Mouse (Mus musculus): ENCODE measurements at regions not wholly inside any gene's neighbourhood (a gene's known extent, or its start where the extent isn't known, plus 50 kb on each side); places are given as distances from the start of the nearest gene placed in this dataset.

GRCm38 (mm10) chrX:158920217-158920616 lies 289.9 kb upstream of the Rps6ka3 start:
- H3K27me3 ChIP-seq, result peaks cover 31% of the 10 kb centered on the region

GRCm38 (mm10) chrX:158921424-158921823 lies 288.7 kb upstream of the Rps6ka3 start:
- no peak for ATAC-seq (ENCODE audit: insufficient number of reproducible peaks, insufficient read depth, low FRiP score, low TSS enrichment, low read depth)

More at GRCm38 (mm10) chrX:158920217-158920616, 289.9 kb upstream of the Rps6ka3 start:
- Histone ChIP-seq H3K36me3 (no peaks in the 10 kb centered on the region), H3K9ac (replicated peaks) (no peak overlapping the region), H3K4me2 (no peak overlapping the region), H3K4me1 (replicated peaks) (peaks cover 7% of the 10 kb centered on the region), H3K4me3 (replicated peaks) (no peak overlapping the region), H3K27ac (no peak overlapping the region), H3K9me3 (no peaks in the 10 kb centered on the region)
- ATAC-seq (ENCODE audit: insufficient number of reproducible peaks, insufficient read depth, low FRiP score, low TSS enrichment, low read depth), result no peak
- WGBS, result 44% methylated on average over 3 of the region's 3 CpGs

GRCm38 (mm10) chrX:158921838-158922450 lies 288.2 kb upstream of the Rps6ka3 start:
- no peak overlapping the region for H3K9ac ChIP-seq (replicated peaks)
- ATAC-seq (ENCODE audit: insufficient number of reproducible peaks, insufficient read depth, low FRiP score, low TSS enrichment, low read depth), result no peak
- WGBS, result 29% methylated on average over 14 of the region's 14 CpGs
- H3K9me3 ChIP-seq, result no peaks in the 10 kb centered on the region
- no peak overlapping the region for H3K27ac ChIP-seq
- H3K4me2 ChIP-seq, result no peak overlapping the region
- no peaks in the 10 kb centered on the region for H3K36me3 ChIP-seq
- no peak overlapping the region for H3K4me3 ChIP-seq (replicated peaks)
- H3K27me3 ChIP-seq, result peaks cover 29% of the 10 kb centered on the region
- H3K4me1 ChIP-seq (replicated peaks), result peaks cover 7% of the 10 kb centered on the region

More at GRCm38 (mm10) chrX:158921424-158921823, 288.7 kb upstream of the Rps6ka3 start:
- H3K9ac ChIP-seq (replicated peaks), result no peak overlapping the region
- H3K4me1 ChIP-seq (replicated peaks), result peaks cover 7% of the 10 kb centered on the region
- H3K9me3 ChIP-seq, result no peaks in the 10 kb centered on the region
- H3K36me3 ChIP-seq, result no peaks in the 10 kb centered on the region
- H3K4me2 ChIP-seq, result no peak overlapping the region
- no peak overlapping the region for H3K27ac ChIP-seq
- 49% methylated on average over 5 of the region's 5 CpGs for WGBS
- peaks cover 29% of the 10 kb centered on the region for H3K27me3 ChIP-seq
- no peak overlapping the region for H3K4me3 ChIP-seq (replicated peaks)

- H3K4me2 ChIP-seq, result peak overlapping the region; percentile 45
- ATAC-seq (ENCODE audit: insufficient number of reproducible peaks, insufficient read depth, low FRiP score, low TSS enrichment, low read depth), result 0 out of 2 replicates have a peak, but pooled peaks have one; percentile 47
- no peak overlapping the region for H3K27ac ChIP-seq
- H3K4me1 ChIP-seq (replicated peaks), result peaks cover 7% of the 10 kb centered on the region
- WGBS, result 25% methylated on average over 14 of the region's 14 CpGs
- no peaks in the 10 kb centered on the region for H3K36me3 ChIP-seq
- no peaks in the 10 kb centered on the region for H3K9me3 ChIP-seq
- peaks cover 27% of the 10 kb centered on the region for H3K27me3 ChIP-seq
- H3K9ac ChIP-seq (replicated peaks), result no peak overlapping the region
- 0 out of 2 replicates have a peak overlapping the region, but pooled peaks have one; percentile 12 for H3K4me3 ChIP-seq (replicated peaks)
Measured at GRCm38 (mm10) chrX:158923081-158923561, 287.0 kb upstream of the Rps6ka3 start.

- Histone ChIP-seq H3K27me3 (peaks cover 27% of the 10 kb centered on the region), H3K27ac (no peak overlapping the region), H3K36me3 (no peaks in the 10 kb centered on the region), H3K9me3 (no peaks in the 10 kb centered on the region), H3K9ac (replicated peaks) (no peak overlapping the region), H3K4me3 (replicated peaks) (0 out of 2 replicates have a peak overlapping the region, but pooled peaks have one; percentile 12), H3K4me1 (replicated peaks) (peaks cover 7% of the 10 kb centered on the region), H3K4me2 (peak overlapping the region; percentile 45)
- no peak for ATAC-seq (ENCODE audit: insufficient number of reproducible peaks, insufficient read depth, low FRiP score, low TSS enrichment, low read depth)
- 48% methylated on average over 17 of the region's 17 CpGs for WGBS
Measured at GRCm38 (mm10) chrX:158923657-158924489, 286.2 kb upstream of the Rps6ka3 start.

GRCm38 (mm10) chrX:158924490-158925398 lies 285.4 kb upstream of the Rps6ka3 start:
- no peak overlapping the region for H3K27ac ChIP-seq
- H3K4me1 ChIP-seq (replicated peaks), result peaks cover 7% of the 10 kb centered on the region
- no peak overlapping the region for H3K4me3 ChIP-seq (replicated peaks)
- no peak overlapping the region for H3K9ac ChIP-seq (replicated peaks)
- no peak for ATAC-seq (ENCODE audit: insufficient number of reproducible peaks, insufficient read depth, low FRiP score, low TSS enrichment, low read depth)
- peaks cover 27% of the 10 kb centered on the region for H3K27me3 ChIP-seq
- no peak overlapping the region for H3K4me2 ChIP-seq
- no peaks in the 10 kb centered on the region for H3K9me3 ChIP-seq
- WGBS, result 45% methylated on average over 6 of the region's 6 CpGs
- H3K36me3 ChIP-seq, result no peaks in the 10 kb centered on the region

- H3K9ac ChIP-seq (replicated peaks), result no peak overlapping the region
- no peak overlapping the region for H3K27ac ChIP-seq
- H3K9me3 ChIP-seq, result no peaks in the 10 kb centered on the region
- no peak for ATAC-seq (ENCODE audit: insufficient number of reproducible peaks, insufficient read depth, low FRiP score, low TSS enrichment, low read depth)
- no peak overlapping the region for H3K4me2 ChIP-seq
- no peaks in the 10 kb centered on the region for H3K4me1 ChIP-seq (replicated peaks)
- no peaks in the 10 kb centered on the region for H3K36me3 ChIP-seq
- no peak overlapping the region for H3K4me3 ChIP-seq (replicated peaks)
- 76% methylated on average over 1 of the region's 1 CpGs for WGBS
- H3K27me3 ChIP-seq, result no peaks in the 10 kb centered on the region; the same call in 1 of the 2 replicates
Measured at GRCm38 (mm10) chrX:158931864-158932263, 278.2 kb upstream of the Rps6ka3 start.

GRCm38 (mm10) chrX:158947191-158947590 lies 262.9 kb upstream of the Rps6ka3 start:
- no peak overlapping the region for H3K9ac ChIP-seq (replicated peaks)
- H3K4me1 ChIP-seq (replicated peaks), result no peaks in the 10 kb centered on the region
- no peak overlapping the region for H3K27ac ChIP-seq
- H3K9me3 ChIP-seq, result no peaks in the 10 kb centered on the region
- H3K27me3 ChIP-seq, result no peaks in the 10 kb centered on the region
- H3K4me2 ChIP-seq, result no peak overlapping the region
- H3K4me3 ChIP-seq (replicated peaks), result no peak overlapping the region
- WGBS, result 75% methylated on average over 4 of the region's 4 CpGs
- no peak for ATAC-seq (ENCODE audit: insufficient number of reproducible peaks, insufficient read depth, low FRiP score, low TSS enrichment, low read depth)
- no peaks in the 10 kb centered on the region for H3K36me3 ChIP-seq

GRCm38 (mm10) chrX:158971726-158972125 lies 238.4 kb upstream of the Rps6ka3 start:
- WGBS, result 60% methylated on average over 5 of the region's 5 CpGs
- no peak overlapping the region for H3K27ac ChIP-seq
- H3K9ac ChIP-seq (replicated peaks), result no peak overlapping the region
- no peak for ATAC-seq (ENCODE audit: insufficient number of reproducible peaks, insufficient read depth, low FRiP score, low TSS enrichment, low read depth)
- H3K9me3 ChIP-seq, result no peaks in the 10 kb centered on the region
- no peak overlapping the region for H3K4me2 ChIP-seq
- no peaks in the 10 kb centered on the region for H3K36me3 ChIP-seq
- H3K27me3 ChIP-seq, result no peaks in the 10 kb centered on the region
- H3K4me3 ChIP-seq (replicated peaks), result no peak overlapping the region
- no peaks in the 10 kb centered on the region for H3K4me1 ChIP-seq (replicated peaks)

- H3K9ac ChIP-seq (replicated peaks), result no peak overlapping the region
- WGBS, result 55% methylated on average over 5 of the region's 5 CpGs
Measured at GRCm38 (mm10) chrX:158976648-158977047, 233.5 kb upstream of the Rps6ka3 start.

More at GRCm38 (mm10) chrX:158976648-158977047, 233.5 kb upstream of the Rps6ka3 start:
- Histone ChIP-seq H3K4me2 (no peak overlapping the region), H3K9me3 (no peaks in the 10 kb centered on the region), H3K36me3 (no peaks in the 10 kb centered on the region), H3K4me3 (replicated peaks) (no peak overlapping the region), H3K27me3 (no peaks in the 10 kb centered on the region), H3K4me1 (replicated peaks) (no peaks in the 10 kb centered on the region), H3K27ac (no peak overlapping the region)
- no peak for ATAC-seq (ENCODE audit: insufficient number of reproducible peaks, insufficient read depth, low FRiP score, low TSS enrichment, low read depth)

All from limb, embryonic 12.5 days (tissue).